Mouse (Mus musculus): ENCODE measurements around the gene Fcer1a. TPM values are rescaled to one million over a fixed set of nuclear protein-coding genes. Genes with fewer than 3 reads are reported as not detected.

Fcer1a gene
- total and polyA plus RNA-seq, 2 experiments from 2014 or later = not detected

DNA sequence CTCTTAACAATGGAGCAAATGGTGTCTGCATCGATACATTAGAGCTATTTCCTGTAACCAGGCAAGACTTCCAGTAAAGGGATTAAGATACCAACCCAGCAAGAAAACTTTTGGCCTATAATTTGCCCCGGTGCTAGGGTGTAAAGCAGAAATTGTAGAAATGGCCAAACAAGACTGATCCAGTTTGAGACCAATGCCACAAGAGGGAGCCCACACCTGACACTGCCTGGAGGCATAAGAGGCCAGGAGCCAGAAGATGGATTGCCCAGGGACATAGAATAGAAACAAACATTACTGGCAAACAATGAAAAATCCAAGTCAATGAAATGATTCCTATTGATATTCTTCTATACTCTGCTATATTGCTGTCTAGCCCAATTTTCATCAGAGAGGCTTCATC is 30.7 kb downstream of the Fcer1a start:
- H3K4me2 ChIP-seq (ENCODE audit: low read depth, low read length) = no peak overlapping the region
- no peak overlapping the region for H3K27ac ChIP-seq
- WGBS = 91% methylated on average over 2 of the region's 2 CpGs
- no peak for ATAC-seq
- no peaks in the 10 kb centered on the region for H3K36me3 ChIP-seq (ENCODE audit: insufficient read depth, low read length)
- H3K4me1 ChIP-seq (ENCODE audit: insufficient read depth, low read length) = no peaks in the 10 kb centered on the region
- no peak overlapping the region for H3K4me3 ChIP-seq (ENCODE audit: low read length)
- H3K9me3 ChIP-seq (ENCODE audit: low read length) = no peaks in the 10 kb centered on the region
- no peak for TF ChIP-seq CTCF (IDR thresholded peaks at IDR 0.05; ENCODE audit: low read depth)
- H3K9ac ChIP-seq (replicated peaks; ENCODE audit: low read length) = no peak overlapping the region
- no peaks in the 10 kb centered on the region for H3K27me3 ChIP-seq (ENCODE audit: insufficient read depth, low read length)
- DNase-seq (ENCODE audit: low spot score) = no peak

GRCm38 (mm10) chr1:173192059-173192458 is 35.0 kb downstream of the Fcer1a start:
- TF ChIP-seq CTCF (IDR thresholded peaks at IDR 0.05; ENCODE audit: low read depth) = no peak
- H3K9me3 ChIP-seq (ENCODE audit: low read length) = no peaks in the 10 kb centered on the region
- no peak overlapping the region for H3K4me3 ChIP-seq (ENCODE audit: low read length)
- H3K27me3 ChIP-seq (ENCODE audit: insufficient read depth, low read length) = no peaks in the 10 kb centered on the region
- no peaks in the 10 kb centered on the region for H3K36me3 ChIP-seq (ENCODE audit: insufficient read depth, low read length)
- H3K27ac ChIP-seq = no peak overlapping the region
- no peak overlapping the region for H3K9ac ChIP-seq (replicated peaks; ENCODE audit: low read length)
- no peak overlapping the region for H3K4me2 ChIP-seq (ENCODE audit: low read depth, low read length)
- 72% methylated on average over 3 of the region's 3 CpGs for WGBS
- DNase-seq (ENCODE audit: low spot score) (no peak), ATAC-seq (no peak)
- no peaks in the 10 kb centered on the region for H3K4me1 ChIP-seq (ENCODE audit: insufficient read depth, low read length)

DNA sequence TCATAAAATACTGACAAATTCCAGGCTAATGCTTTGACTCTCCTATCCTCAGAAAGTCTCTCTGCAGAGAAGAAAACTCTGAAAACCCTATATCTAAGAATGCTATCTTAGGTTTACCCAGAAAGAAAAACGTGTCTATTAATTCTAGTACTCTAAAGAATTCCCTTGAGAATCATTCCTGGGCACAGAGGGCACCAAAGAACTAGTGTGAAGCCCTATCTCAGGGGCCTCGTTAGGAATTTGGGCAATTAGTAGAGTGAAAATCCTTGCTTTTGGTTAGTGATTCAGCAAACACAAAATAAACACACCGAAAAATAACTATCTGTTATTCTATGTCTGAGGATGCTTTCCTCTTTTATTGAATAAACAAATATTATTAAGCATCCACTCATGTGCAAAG is 36.5 kb downstream of the Fcer1a start, which contains the start of gene Olfr1406:
Gene Olfr1406, minus strand, starts transcription at position 101 of the 400 bp plus-strand sequence.
- H3K4me1 ChIP-seq (ENCODE audit: insufficient read depth, low read length) = no peaks in the 10 kb centered on the region
- H3K27ac ChIP-seq = no peak within 1 kb of the TSS
- ATAC-seq (no peak), DNase-seq (ENCODE audit: low spot score) (no peak)
- 72% methylated on average over 3 of the region's 3 CpGs for WGBS
- no peaks in the 10 kb centered on the region for H3K36me3 ChIP-seq (ENCODE audit: insufficient read depth, low read length)
- no peak for TF ChIP-seq CTCF (IDR thresholded peaks at IDR 0.05; ENCODE audit: low read depth)
- no peak within 1 kb of the TSS for H3K9ac ChIP-seq (replicated peaks; ENCODE audit: low read length)
- H3K4me3 ChIP-seq (ENCODE audit: low read length) = no peak within 1 kb of the TSS
- no peak within 1 kb of the TSS for H3K4me2 ChIP-seq (ENCODE audit: low read depth, low read length)
- H3K9me3 ChIP-seq (ENCODE audit: low read length) = no peaks in the 10 kb centered on the region
- H3K27me3 ChIP-seq (ENCODE audit: insufficient read depth, low read length) = no peaks in the 10 kb centered on the region

- Histone ChIP-seq H3K9me3 (ENCODE audit: low read length) (no peaks in the 10 kb centered on the region), H3K4me1 (ENCODE audit: insufficient read depth, low read length) (no peaks in the 10 kb centered on the region), H3K27ac (no peak overlapping the region), H3K4me3 (ENCODE audit: low read length) (no peak overlapping the region), H3K27me3 (ENCODE audit: insufficient read depth, low read length) (no peaks in the 10 kb centered on the region), H3K4me2 (ENCODE audit: low read depth, low read length) (no peak overlapping the region), H3K9ac (replicated peaks; ENCODE audit: low read length) (no peak overlapping the region), H3K36me3 (ENCODE audit: insufficient read depth, low read length) (no peaks in the 10 kb centered on the region)
- ATAC-seq (no peak), DNase-seq (ENCODE audit: low spot score) (no peak)
- no peak for TF ChIP-seq CTCF (IDR thresholded peaks at IDR 0.05; ENCODE audit: low read depth)
These were observed 52.7 kb downstream of the Fcer1a start for GRCm38 (mm10) chr1:173174154-173174842.

Other genes starting within 250 kb of the Fcer1a start
- gene Olfr1408, start 89.8 kb downstream of the Fcer1a start, total RNA-seq (2014; rRNA removed) = not detected in 2 replicates
- gene Olfr1408, start 89.8 kb downstream of the Fcer1a start, polyA plus RNA-seq (2015; fragmentation: Nextera tagmentation; extraction: Ambion mirVana) = not detected in 2 replicates
- gene Olfr1406, start 36.6 kb downstream of the Fcer1a start, total RNA-seq (2014; rRNA removed) = not detected in 2 replicates
- not detected in 2 replicates for gene Olfr1406, start 36.6 kb downstream of the Fcer1a start, polyA plus RNA-seq (2015; fragmentation: Nextera tagmentation; extraction: Ambion mirVana)
- not detected in 2 replicates for gene Olfr218, start 29.4 kb downstream of the Fcer1a start, total RNA-seq (2014; rRNA removed)
- gene Olfr218, start 29.4 kb downstream of the Fcer1a start, polyA plus RNA-seq (2015; fragmentation: Nextera tagmentation; extraction: Ambion mirVana) = not detected in 2 replicates
- not detected in 2 replicates for gene Olfr1404, start 14.8 kb downstream of the Fcer1a start, total RNA-seq (2014; rRNA removed)
- not detected in 2 replicates for gene Olfr1404, start 14.8 kb downstream of the Fcer1a start, polyA plus RNA-seq (2015; fragmentation: Nextera tagmentation; extraction: Ambion mirVana)
- not detected in 2 replicates for gene Olfr418, start 38.8 kb upstream of the Fcer1a start, total RNA-seq (2014; rRNA removed)
- 0.03 TPM in 1 of 2 replicates, not detected in the other for gene Olfr418, start 38.8 kb upstream of the Fcer1a start, polyA plus RNA-seq (2015; fragmentation: Nextera tagmentation; extraction: Ambion mirVana)
- not detected in 2 replicates for gene Mptx2, start 50.6 kb upstream of the Fcer1a start, total RNA-seq (2014; rRNA removed)
- gene Mptx2, start 50.6 kb upstream of the Fcer1a start, polyA plus RNA-seq (2015; fragmentation: Nextera tagmentation; extraction: Ambion mirVana) = not detected in 2 replicates
- gene Ackr1, start 106.5 kb upstream of the Fcer1a start, total RNA-seq (2014; rRNA removed) = 51.7 and 55.2 TPM in 2 replicates
- 18.7 and 21.5 TPM in 2 replicates for gene Ackr1, start 106.5 kb upstream of the Fcer1a start, polyA plus RNA-seq (2015; fragmentation: Nextera tagmentation; extraction: Ambion mirVana)
- gene Aim2, start 123.7 kb upstream of the Fcer1a start, total RNA-seq (2014; rRNA removed) = 1.6 and 19.1 TPM in 2 replicates
- gene Aim2, start 123.7 kb upstream of the Fcer1a start, polyA plus RNA-seq (2015; fragmentation: Nextera tagmentation; extraction: Ambion mirVana) = 1.4 and 1.9 TPM in 2 replicates
- 533 and 565 TPM in 2 replicates for gene Cadm3, start 140.5 kb upstream of the Fcer1a start, total RNA-seq (2014; rRNA removed)
- gene Cadm3, start 140.5 kb upstream of the Fcer1a start, polyA plus RNA-seq (2015; fragmentation: Nextera tagmentation; extraction: Ambion mirVana) = 52.5 and 53.1 TPM in 2 replicates